Mouse (Mus musculus): Measurements from ENCODE around the gene Katnal1. TPM values are rescaled to one million over a fixed set of nuclear protein-coding genes. Genes with fewer than 3 reads are reported as not detected.

Katnal1 gene
- polyA plus RNA-seq, 1 experiment from 2014 or later = 14.2 TPM

GRCm38 (mm10) chr5:148916775-148917174, 12.3 kb downstream of the Katnal1 start:
- DNase-seq = no peak

GRCm38 (mm10) chr5:148912262-148912661, 16.9 kb downstream of the Katnal1 start:
- H3K27me3 ChIP-seq (ENCODE audit: insufficient read depth, low read length) = no peaks in the 10 kb centered on the region
- 36% methylated on average over 3 of the region's 3 CpGs for WGBS
- no peak overlapping the region for H3K27ac ChIP-seq (ENCODE audit: low read depth)
- no peak overlapping the region for H3K4me2 ChIP-seq
- DNase-seq (no peak), ATAC-seq (ENCODE audit: insufficient read depth) (no peak)
- no peaks in the 10 kb centered on the region for H3K4me1 ChIP-seq (ENCODE audit: insufficient read depth)
- no peaks in the 10 kb centered on the region for H3K9me3 ChIP-seq (ENCODE audit: low read depth, low read length)
- H3K9ac ChIP-seq = no peak overlapping the region
- H3K4me3 ChIP-seq (ENCODE audit: low read depth, low read length) = no peak overlapping the region
- peaks cover 37% of the 10 kb centered on the region for H3K36me3 ChIP-seq (ENCODE audit: insufficient read depth)
- no peak for TF ChIP-seq CTCF (IDR thresholded peaks at IDR 0.05; ENCODE audit: low read depth)

More at GRCm38 (mm10) chr5:148916775-148917174, 12.3 kb downstream of the Katnal1 start:
- no peak overlapping the region for H3K4me2 ChIP-seq
- H3K9me3 ChIP-seq (ENCODE audit: low read depth, low read length) = no peaks in the 10 kb centered on the region
- H3K9ac ChIP-seq = no peak overlapping the region
- no peaks in the 10 kb centered on the region for H3K27me3 ChIP-seq (ENCODE audit: insufficient read depth, low read length)
- ATAC-seq (ENCODE audit: insufficient read depth) = no peak
- TF ChIP-seq CTCF (IDR thresholded peaks at IDR 0.05; ENCODE audit: low read depth) = no peak
- H3K4me3 ChIP-seq (ENCODE audit: low read depth, low read length) = no peak overlapping the region
- WGBS = 87% methylated on average over 6 of the region's 6 CpGs
- no peak overlapping the region for H3K27ac ChIP-seq (ENCODE audit: low read depth)
- no peaks in the 10 kb centered on the region for H3K4me1 ChIP-seq (ENCODE audit: insufficient read depth)
- peaks cover 60% of the 10 kb centered on the region for H3K36me3 ChIP-seq (ENCODE audit: insufficient read depth)

- Histone ChIP-seq H3K27ac (ENCODE audit: low read depth) (no peak overlapping the region), H3K9me3 (ENCODE audit: low read depth, low read length) (no peaks in the 10 kb centered on the region), H3K27me3 (ENCODE audit: insufficient read depth, low read length) (no peaks in the 10 kb centered on the region), H3K36me3 (ENCODE audit: insufficient read depth) (peaks cover 19% of the 10 kb centered on the region), H3K4me3 (ENCODE audit: low read depth, low read length) (no peak overlapping the region), H3K4me2 (no peak overlapping the region), H3K4me1 (ENCODE audit: insufficient read depth) (no peaks in the 10 kb centered on the region), H3K9ac (no peak overlapping the region)
- ATAC-seq (ENCODE audit: insufficient read depth) = no peak
- 88% methylated on average over 4 of the region's 4 CpGs for WGBS
- DNase-seq = no peak
- no peak for TF ChIP-seq CTCF (IDR thresholded peaks at IDR 0.05; ENCODE audit: low read depth)
Measured at GRCm38 (mm10) chr5:148910066-148910465, 19.1 kb downstream of the Katnal1 start.

- Histone ChIP-seq H3K4me2 (no peak overlapping the region), H3K9ac (no peak overlapping the region), H3K36me3 (ENCODE audit: insufficient read depth) (peaks cover 20% of the 10 kb centered on the region), H3K4me1 (ENCODE audit: insufficient read depth) (no peaks in the 10 kb centered on the region), H3K27me3 (ENCODE audit: insufficient read depth, low read length) (no peaks in the 10 kb centered on the region), H3K27ac (ENCODE audit: low read depth) (0 out of 2 replicates have a peak overlapping the region, but pooled peaks have one; percentile 8), H3K4me3 (ENCODE audit: low read depth, low read length) (no peak overlapping the region), H3K9me3 (ENCODE audit: low read depth, low read length) (no peaks in the 10 kb centered on the region)
- TF ChIP-seq CTCF (IDR thresholded peaks at IDR 0.05; ENCODE audit: low read depth) = peak; percentile 62
- peak; percentile 58 for DNase-seq
- 0 out of 2 replicates have a peak, but pooled peaks have one; percentile 33 for ATAC-seq (ENCODE audit: insufficient read depth)
- WGBS = 28% methylated on average over 6 of the region's 6 CpGs
Measured at GRCm38 (mm10) chr5:148909402-148909801, 19.7 kb downstream of the Katnal1 start.

- Histone ChIP-seq H3K4me3 (ENCODE audit: low read depth, low read length) (no peak overlapping the region), H3K4me1 (ENCODE audit: insufficient read depth) (no peaks in the 10 kb centered on the region), H3K4me2 (no peak overlapping the region), H3K9me3 (ENCODE audit: low read depth, low read length) (no peaks in the 10 kb centered on the region), H3K27me3 (ENCODE audit: insufficient read depth, low read length) (no peaks in the 10 kb centered on the region), H3K9ac (no peak overlapping the region), H3K36me3 (ENCODE audit: insufficient read depth) (peaks cover 24% of the 10 kb centered on the region), H3K27ac (ENCODE audit: low read depth) (0 out of 2 replicates have a peak overlapping the region, but pooled peaks have one; percentile 8)
- TF ChIP-seq CTCF (IDR thresholded peaks at IDR 0.05; ENCODE audit: low read depth) = peak; percentile 53
- DNase-seq (peak; percentile 50), ATAC-seq (ENCODE audit: insufficient read depth) (peak; percentile 69; the same call in 1 of the 2 replicates)
- 22% methylated on average over 7 of the region's 7 CpGs for WGBS
Measured at GRCm38 (mm10) chr5:148909057-148909395, 20.1 kb downstream of the Katnal1 start.

- no peaks in the 10 kb centered on the region for H3K9me3 ChIP-seq (ENCODE audit: low read depth, low read length)
- peaks cover 24% of the 10 kb centered on the region for H3K36me3 ChIP-seq (ENCODE audit: insufficient read depth)
- no peaks in the 10 kb centered on the region for H3K4me1 ChIP-seq (ENCODE audit: insufficient read depth)
- no peak overlapping the region for H3K27ac ChIP-seq (ENCODE audit: low read depth)
- H3K9ac ChIP-seq = no peak overlapping the region
- H3K4me2 ChIP-seq = no peak overlapping the region
- no peaks in the 10 kb centered on the region for H3K27me3 ChIP-seq (ENCODE audit: insufficient read depth, low read length)
- WGBS = 61% methylated on average over 17 of the region's 17 CpGs
- H3K4me3 ChIP-seq (ENCODE audit: low read depth, low read length) = no peak overlapping the region
- ATAC-seq (ENCODE audit: insufficient read depth) (0 out of 2 replicates have a peak, but pooled peaks have one; percentile 4), DNase-seq (no peak)
- TF ChIP-seq CTCF (IDR thresholded peaks at IDR 0.05; ENCODE audit: low read depth) = no peak
Measured at GRCm38 (mm10) chr5:148908191-148909056, 20.7 kb downstream of the Katnal1 start.

GRCm38 (mm10) chr5:148906305-148906704, 22.8 kb downstream of the Katnal1 start:
- ATAC-seq (ENCODE audit: insufficient read depth) (no peak), DNase-seq (no peak)
- no peak overlapping the region for H3K4me3 ChIP-seq (ENCODE audit: low read depth, low read length)
- no peak overlapping the region for H3K27ac ChIP-seq (ENCODE audit: low read depth)
- H3K9me3 ChIP-seq (ENCODE audit: low read depth, low read length) = no peaks in the 10 kb centered on the region
- no peak overlapping the region for H3K4me2 ChIP-seq
- WGBS = 86% methylated on average over 4 of the region's 4 CpGs
- no peak overlapping the region for H3K9ac ChIP-seq
- peaks cover 15% of the 10 kb centered on the region; the same call in 1 of the 2 replicates for H3K36me3 ChIP-seq (ENCODE audit: insufficient read depth)
- H3K4me1 ChIP-seq (ENCODE audit: insufficient read depth) = no peaks in the 10 kb centered on the region
- TF ChIP-seq CTCF (IDR thresholded peaks at IDR 0.05; ENCODE audit: low read depth) = no peak
- no peaks in the 10 kb centered on the region for H3K27me3 ChIP-seq (ENCODE audit: insufficient read depth, low read length)
